Mouse (Mus musculus): ENCODE results near the gene Hs3st6. TPM values are rescaled to one million over a fixed set of nuclear protein-coding genes. Genes with fewer than 3 reads are reported as not detected.
"Not testable (repeated sequence)": the region's sequence is repeated elsewhere in the genome, so short reads cannot be mapped to it uniquely, and the experiment has no call there.

Hs3st6 gene
- total RNA-seq (2017), result not detected in 3 replicates

DNA sequence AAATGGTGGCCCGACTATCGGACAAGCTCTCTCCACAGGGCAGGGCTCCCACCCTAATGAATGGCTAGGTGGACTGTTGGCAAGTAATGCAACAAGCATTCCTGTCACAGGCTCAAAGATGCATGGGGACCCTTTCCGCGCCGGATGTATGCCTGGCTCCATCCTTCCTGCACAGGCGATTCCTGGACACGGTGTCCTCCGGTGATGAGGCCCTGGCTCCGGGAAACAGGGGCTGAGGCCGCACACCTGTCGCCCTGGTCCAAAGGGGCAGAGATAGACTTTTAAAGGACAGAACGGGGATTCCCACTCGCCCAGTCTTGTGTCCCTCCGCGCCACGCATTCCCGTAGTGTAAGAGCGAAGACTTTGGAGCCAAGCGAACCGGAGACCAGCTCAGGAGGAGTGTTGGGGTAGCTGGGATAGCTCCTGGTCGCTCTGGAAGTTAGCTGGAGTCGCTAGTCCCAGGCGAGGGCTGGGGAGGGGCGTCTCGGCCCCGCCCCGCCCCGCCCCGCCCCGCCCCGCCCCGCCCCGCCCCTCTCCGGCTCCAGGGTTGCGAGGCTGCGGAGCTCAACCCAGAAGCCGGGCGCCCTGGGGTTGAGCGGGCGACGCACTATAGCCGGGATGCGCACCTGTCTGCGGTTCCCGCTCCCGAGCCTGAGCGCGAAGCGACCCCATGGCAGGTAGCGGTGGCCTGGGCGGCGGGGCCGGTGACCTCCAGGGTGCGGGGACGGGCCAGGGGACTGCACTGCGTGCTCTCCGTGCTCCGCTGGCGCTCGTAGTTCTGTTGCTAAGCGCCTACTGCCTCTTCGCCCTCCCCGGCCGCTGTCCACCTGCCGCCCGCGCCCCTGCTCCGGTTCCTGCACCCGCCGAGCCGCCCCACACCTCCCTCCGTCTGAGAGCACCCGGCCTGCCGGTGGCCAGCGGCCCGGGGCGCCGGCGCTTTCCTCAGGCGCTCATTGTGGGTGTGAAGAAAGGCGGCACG, at the start of gene Hs3st6:
TSS of gene Hs3st6 (plus strand) at position 574 of the 980 bp plus-strand sequence.
- no peak for ATAC-seq (replicated peaks; ENCODE audit: insufficient number of reproducible peaks, low FRiP score, low TSS enrichment, poor library complexity, severe bottlenecking)

DNA sequence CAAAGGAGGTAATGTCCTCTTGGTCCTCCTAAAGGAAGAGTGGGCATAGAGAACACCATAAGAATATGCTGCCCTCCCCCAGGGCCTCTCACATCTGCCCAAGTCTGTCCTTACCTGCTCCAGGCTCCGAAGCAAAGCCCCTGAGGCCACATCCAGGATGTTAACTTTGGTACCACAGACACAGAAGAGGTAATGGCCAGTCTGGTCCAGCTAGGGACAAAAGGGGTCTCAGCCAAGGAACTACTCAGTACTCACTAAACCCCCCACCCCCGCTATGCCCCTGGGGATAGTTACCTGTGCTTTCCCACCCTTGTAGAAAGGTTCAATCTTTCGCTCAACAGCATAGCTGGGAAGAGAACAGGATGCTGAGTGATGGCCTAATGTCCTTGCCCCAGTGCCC, 47.0 kb upstream of the Hs3st6 start:
- no peak for ATAC-seq (replicated peaks; ENCODE audit: insufficient number of reproducible peaks, low FRiP score, low TSS enrichment, poor library complexity, severe bottlenecking)

DNA sequence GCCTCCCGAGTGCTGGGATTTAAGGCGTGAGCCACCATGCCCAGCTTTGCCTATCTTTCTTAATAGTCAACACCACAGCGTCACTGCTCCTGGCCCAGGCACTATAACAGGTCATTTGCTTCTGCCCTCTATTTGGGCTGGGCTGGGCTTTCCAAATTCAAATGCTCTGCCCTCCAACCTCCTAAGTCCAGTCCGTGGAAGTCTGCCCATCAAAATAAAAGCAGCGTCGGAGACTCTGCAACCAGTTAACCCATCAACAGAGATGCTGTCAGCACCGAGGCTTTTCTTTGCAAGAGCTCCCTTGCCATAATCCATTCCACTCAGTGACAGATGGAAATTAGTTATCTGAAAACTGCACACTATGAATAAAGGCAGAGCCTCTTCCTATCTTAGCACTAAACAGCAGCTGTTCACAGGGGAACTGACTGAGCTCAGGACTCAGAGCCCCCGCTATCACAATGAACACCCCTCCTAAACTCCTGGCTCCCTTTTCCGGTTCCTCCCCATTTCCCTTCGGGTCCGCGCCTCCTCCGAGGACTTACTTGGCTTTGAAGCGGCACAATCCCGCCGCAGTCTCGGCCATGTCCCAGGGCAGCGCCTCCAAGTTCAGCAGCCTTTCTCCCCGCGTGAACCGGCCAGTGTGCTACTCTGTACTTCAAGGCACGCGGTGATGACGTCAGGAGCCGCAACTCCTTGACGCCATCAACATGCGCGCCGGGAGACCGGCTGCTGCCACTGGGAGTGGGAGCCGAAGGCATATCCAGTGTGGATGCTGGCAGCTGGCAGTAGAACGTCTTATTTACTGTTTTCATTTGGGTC, 45.6 kb upstream of the Hs3st6 start, which contains the start of gene Tbl3:
TSS of gene Tbl3 (minus strand) at position 679 of the 819 bp plus-strand sequence.
- peak; percentile 91 for ATAC-seq (replicated peaks; ENCODE audit: insufficient number of reproducible peaks, low FRiP score, low TSS enrichment, poor library complexity, severe bottlenecking)

DNA sequence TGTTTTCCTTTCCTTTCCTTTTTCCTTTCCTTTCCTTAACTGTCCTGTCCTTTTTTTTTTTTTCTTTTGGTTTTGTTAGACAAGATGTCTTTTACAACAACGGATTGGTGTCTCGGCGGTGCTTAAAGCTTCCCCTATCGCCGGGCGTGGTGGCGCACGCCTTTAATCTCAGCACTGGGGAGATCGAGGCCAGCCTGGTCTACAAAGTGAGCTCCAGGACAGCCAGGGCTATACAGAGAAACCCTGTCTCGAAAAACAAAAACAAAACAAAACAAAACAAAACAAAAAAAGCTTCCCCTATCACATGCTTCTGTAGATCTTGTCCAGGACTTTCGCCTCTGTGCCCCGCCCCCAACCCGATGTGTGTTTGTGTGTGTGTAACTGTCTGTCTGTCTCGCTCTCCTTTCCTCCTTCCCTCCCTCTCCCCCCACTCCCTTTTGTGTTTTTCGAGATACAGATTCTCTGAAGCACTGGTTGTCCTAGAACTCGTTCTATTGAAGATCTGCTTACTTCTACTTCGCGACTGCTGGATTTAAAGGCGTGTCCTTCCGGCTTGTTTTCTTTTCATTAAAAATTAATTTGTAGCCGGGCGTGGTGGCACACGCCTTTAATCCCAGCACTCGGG, 44.9 kb upstream of the Hs3st6 start:
- no peak for ATAC-seq (replicated peaks; ENCODE audit: insufficient number of reproducible peaks, low FRiP score, low TSS enrichment, poor library complexity, severe bottlenecking)

DNA sequence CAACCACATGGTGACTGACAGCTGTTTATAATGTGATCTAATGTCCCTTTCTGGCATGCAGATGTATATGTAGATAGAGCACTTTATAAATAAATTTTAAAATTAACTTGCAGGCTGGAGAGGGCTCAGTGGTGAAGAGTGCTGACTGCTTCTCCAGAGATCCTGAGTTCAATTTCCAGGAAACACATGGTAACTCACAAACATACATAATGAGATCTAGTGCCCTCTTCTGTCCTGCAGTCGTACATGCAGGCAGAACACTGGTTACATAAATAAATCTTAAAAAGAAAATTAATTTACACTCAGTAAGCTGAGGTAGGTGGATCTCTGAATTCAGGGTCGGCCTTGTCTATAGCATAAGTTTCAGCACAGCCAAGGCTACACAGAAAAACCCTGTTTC, 44.1 kb upstream of the Hs3st6 start:
- peak; percentile 62 for ATAC-seq (replicated peaks; ENCODE audit: insufficient number of reproducible peaks, low FRiP score, low TSS enrichment, poor library complexity, severe bottlenecking)

DNA sequence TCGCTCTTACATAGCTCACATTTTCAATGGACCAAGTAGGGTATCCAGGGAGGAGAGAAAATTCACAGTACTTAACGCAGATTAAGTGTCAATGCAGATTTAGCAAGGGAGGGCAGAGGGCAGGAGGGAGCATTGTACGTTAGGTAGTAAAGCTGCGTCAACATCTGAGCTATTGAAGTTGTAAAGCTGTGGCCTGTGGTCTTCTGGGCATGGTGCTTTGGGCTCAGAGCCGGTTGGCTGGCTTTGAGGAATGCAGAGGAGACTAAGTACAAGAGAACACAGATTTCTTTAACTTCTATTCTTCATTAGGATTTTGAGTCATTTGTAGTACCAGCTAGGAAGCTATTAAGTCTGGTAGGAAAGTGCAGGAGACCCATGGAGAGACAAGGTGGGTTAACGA, 37.2 kb upstream of the Hs3st6 start:
- no peak for ATAC-seq (replicated peaks; ENCODE audit: insufficient number of reproducible peaks, low FRiP score, low TSS enrichment, poor library complexity, severe bottlenecking)

DNA sequence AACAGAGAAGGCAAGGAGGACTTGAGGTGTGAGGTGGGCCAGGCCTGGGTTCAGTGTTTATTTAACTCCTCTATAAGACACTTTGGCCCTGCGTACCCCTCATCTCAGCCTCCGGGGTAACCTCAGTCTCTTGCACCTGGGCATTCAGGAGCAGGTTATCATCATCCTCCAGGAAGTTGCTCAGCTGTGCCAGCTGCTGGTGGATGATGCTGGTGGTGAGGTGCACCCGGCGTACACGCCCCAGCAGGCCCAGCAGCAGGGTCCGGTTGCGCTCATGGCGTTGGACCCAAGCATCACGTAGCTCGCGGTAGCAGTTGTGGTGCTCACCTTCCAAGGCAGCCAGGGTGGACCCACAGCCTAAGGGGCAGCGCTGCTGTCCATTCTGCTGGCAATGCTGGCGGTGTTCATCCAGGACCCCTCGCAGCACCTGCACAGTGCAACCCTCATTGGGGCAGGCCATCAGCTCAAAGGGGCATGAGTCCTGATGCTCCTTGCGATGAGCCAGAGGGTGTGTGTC, 36.6 kb upstream of the Hs3st6 start:
- no peak for ATAC-seq (replicated peaks; ENCODE audit: insufficient number of reproducible peaks, low FRiP score, low TSS enrichment, poor library complexity, severe bottlenecking)

DNA sequence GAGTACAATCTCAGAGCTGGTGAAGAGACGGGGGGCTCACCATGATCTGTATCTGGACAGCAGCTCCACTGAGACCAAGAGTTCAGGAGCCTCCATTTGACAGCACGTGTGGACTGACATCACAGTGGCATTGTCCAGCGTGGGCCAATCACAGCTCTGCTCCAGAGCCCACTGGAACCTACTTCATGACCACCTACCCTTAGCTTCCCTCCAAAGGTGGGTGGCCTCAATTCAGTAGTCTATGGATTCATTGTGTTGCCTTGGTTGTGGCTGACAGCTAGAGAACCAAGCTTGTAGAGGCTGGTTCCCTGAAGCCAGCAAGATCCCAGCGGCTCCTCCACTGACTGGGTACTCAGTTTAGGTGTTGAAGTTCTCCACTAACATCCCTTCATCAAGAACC, 34.8 kb upstream of the Hs3st6 start, which contains the start of the genes Rnf151 and Rps2:
TSS of gene Rnf151 (minus strand) at position 121 of the 400 bp plus-strand sequence.
TSS of gene Rps2 (plus strand) at position 174 of the 400 bp plus-strand sequence.
- ATAC-seq (replicated peaks; ENCODE audit: insufficient number of reproducible peaks, low FRiP score, low TSS enrichment, poor library complexity, severe bottlenecking), result no peak

DNA sequence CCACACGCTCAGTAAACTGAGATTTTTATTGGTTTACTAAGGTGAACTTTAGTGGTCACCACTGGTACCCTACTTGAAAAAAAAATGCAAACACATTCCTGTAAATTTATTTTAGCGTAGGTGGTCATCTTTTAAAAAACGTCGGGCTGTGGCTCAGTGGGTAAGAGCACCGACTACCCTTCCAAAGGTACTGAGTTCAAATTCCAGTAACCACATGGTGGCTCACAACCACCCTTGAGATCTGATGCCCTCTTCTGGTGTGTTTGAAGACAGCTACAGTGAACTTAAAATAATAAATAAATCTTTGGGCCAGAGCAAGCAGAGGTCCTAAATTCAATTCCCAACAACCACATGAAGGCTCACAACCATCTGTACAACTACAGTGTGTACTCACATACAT, 33.9 kb upstream of the Hs3st6 start:
- not testable (repeated sequence) for ATAC-seq (replicated peaks; ENCODE audit: insufficient number of reproducible peaks, low FRiP score, low TSS enrichment, poor library complexity, severe bottlenecking)

DNA sequence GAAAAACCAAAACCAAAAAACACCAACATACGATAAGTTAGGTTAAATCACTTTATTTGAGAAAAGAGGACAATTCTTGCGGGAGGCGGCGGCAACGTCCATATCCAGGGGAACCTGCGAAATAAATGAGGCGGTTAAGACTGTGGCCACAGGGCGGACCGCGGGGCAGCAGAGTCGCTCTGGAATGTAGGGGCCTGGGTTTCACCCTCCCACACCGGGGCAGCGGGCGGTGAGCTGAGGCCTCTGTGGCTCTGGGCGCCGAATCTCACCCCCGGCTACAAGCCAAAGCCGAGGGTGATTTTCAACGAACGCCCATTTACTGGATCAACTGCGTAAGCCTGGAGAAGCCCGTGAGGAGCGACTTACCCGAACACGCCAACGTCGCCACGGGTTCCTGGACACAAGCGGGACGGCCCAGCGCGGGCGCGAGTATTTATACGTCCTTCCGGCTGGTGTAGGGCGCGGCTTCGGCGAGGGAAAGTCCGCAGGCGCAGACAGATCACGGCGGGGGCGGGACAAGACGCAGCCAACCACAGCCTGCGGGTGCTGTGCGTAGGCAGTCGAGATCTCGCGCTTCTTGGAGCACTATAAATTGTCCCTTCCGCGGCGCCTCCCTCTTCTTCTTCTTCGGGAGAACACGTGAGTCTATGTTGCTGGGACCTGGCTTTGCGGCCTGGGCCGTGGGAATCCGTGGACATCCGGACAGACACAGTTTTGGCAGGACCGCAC, 33.1 kb upstream of the Hs3st6 start:
- peak; percentile 89 for ATAC-seq (replicated peaks; ENCODE audit: insufficient number of reproducible peaks, low FRiP score, low TSS enrichment, poor library complexity, severe bottlenecking)

DNA sequence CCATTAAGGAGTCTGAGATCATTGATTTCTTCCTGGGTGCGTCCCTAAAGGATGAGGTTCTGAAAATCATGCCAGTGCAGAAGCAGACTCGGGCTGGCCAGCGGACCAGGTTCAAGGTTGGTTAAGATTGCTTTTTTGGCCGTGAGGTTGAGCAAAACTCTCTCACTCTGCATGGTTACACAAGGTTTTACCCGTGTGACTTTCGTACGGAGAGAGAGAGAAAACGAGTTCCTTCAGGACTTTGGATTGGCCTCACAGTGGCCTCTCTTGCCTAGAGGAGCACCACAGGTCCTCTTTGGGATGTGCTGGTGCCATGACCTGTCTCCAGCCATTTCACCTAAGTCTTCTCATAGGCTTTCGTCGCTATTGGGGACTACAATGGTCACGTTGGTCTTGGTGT, 32.2 kb upstream of the Hs3st6 start:
- ATAC-seq (replicated peaks; ENCODE audit: insufficient number of reproducible peaks, low FRiP score, low TSS enrichment, poor library complexity, severe bottlenecking), result not testable (repeated sequence)

DNA sequence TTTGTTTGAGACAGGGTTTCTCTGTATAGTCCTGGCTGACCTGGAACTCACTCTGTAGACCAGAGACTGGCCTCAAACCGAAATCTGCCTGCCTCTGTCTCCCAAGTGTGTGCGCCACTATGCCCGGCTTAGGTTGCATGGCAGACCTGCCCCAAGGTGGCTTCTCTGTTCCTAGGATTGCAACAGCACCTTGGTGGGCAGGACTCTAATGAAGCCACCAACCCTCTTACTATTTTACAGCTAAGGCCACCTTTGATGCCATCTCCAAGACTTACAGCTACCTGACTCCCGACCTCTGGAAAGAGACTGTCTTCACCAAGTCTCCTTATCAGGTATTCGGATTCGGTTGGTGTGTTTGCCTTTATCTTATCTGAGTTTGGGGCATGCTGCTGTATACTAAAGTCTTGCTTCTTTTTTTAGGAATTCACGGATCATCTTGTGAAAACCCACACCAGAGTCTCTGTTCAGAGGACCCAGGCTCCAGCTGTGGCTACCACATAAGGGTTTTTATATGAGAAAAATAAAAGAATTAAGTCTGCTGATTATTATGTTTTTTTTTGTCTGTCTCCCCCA, 31.3 kb upstream of the Hs3st6 start:
- not testable (repeated sequence) for ATAC-seq (replicated peaks; ENCODE audit: insufficient number of reproducible peaks, low FRiP score, low TSS enrichment, poor library complexity, severe bottlenecking)

DNA sequence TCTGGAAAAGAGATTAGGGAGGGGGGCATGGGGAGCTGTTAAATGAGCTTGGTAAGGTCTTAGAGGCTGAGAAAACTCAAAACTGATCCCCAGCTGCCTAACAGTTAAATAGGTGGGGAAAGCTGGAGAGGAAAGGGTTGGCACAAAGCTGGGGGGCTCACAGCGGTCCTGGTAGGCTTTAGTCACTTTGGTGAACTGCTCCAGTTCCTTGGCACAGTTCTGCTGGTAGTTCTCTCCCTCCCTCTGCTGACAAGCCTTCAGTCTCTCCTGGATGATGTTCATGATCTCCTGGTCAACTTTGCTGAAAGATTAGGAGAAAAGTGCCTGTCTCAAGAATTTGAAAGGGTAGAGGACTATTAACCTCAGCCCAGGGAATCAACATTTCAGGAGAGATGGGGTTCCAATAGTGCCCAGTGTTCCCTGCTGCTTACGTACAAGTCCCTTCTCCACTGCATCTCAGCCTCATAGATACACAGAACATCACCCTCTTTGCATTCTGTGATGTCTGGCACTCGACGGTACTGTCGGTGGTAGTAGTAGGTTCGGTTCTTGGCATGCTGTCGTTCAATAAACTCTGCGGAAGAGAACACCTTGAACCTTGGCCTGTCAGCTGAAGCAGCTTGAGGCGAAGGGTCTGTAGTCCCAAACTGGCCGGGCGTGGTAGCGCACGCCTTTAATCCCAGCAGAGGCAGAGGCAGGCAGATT, 30.4 kb upstream of the Hs3st6 start:
- ATAC-seq (replicated peaks; ENCODE audit: insufficient number of reproducible peaks, low FRiP score, low TSS enrichment, poor library complexity, severe bottlenecking), result no peak

DNA sequence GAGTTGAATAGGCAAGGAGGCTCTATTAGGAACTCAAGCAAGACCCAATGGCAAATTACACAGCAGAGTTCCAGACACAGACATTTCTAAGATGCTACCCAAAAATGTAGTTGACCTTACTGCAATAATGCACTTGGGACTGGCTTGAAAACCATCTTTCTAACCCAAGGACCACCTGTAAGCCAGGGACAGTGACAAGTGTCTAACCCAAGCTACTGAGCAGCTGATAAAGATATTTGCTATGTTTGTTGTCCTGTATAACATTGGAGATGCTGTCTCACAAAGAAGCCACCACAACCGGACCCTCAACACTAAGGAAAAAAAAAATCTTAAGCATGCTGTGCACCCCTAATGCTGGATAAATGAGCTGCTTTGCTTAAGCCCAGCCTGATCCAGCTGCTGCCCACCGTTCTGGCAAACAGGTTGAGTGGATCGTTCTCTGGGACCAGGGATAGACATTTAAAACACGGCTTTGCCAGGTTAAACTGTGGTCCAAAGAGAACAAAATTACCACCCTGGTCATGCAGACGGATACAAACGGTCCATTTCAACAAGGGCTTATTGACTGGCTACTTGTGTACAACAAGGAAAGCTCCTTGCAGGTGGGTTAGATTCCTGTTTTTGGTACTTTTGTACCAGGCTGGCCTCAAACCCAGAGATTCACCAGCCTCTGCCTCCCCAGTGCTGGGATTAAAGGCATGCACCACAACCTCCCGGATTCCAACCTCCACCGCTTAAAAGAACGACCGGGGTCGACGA, 29.5 kb upstream of the Hs3st6 start:
- no peak for ATAC-seq (replicated peaks; ENCODE audit: insufficient number of reproducible peaks, low FRiP score, low TSS enrichment, poor library complexity, severe bottlenecking)

DNA sequence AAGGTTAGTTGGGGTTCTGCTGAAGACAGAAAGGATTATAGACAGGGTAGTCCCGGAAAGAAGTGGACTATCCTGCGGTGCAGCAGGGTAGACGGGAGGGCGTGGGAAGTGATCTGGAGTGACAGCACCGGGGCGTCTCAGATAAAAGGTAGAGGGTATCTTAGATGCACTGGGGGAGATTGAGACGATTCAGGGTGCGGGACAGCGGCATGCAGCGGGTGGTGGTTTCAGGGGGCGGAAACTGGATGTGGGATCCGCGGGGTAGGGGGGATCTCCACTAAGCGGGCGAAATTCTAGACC, 29.0 kb upstream of the Hs3st6 start:
- 0 out of 2 replicates have a peak, but pooled peaks have one; percentile 4 for ATAC-seq (replicated peaks; ENCODE audit: insufficient number of reproducible peaks, low FRiP score, low TSS enrichment, poor library complexity, severe bottlenecking)

DNA sequence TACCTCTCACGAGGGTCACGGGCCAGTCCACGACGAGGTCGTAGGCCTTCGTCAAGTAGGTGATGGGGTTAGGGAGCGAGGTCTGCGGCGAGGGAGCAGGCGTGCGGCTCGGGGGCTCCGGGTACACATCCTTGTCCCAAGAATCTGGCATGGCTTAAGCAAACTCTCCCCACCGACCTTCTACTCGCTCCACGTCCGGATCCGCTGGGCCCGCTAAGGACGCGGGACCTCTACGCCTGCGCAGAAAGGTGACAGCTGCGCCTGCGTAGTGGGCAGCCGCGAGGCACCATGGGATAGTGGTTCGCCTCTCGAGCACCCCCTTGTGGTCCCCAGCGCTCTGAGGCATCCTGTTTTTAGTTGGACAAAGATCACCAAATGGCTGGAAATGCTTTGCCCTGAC, 28.6 kb upstream of the Hs3st6 start, which contains the start of gene Ndufb10:
TSS of gene Ndufb10 (minus strand) at position 295 of the 400 bp plus-strand sequence.
- ATAC-seq (replicated peaks; ENCODE audit: insufficient number of reproducible peaks, low FRiP score, low TSS enrichment, poor library complexity, severe bottlenecking), result peak; percentile 77

Data from monocyte, adult 5-6 weeks (primary cell).